Mouse (Mus musculus): ENCODE data around the gene Mad1l1. TPM values are rescaled to one million over a fixed set of nuclear protein-coding genes. Genes with fewer than 3 reads are reported as not detected.
A peak's percentile ranks its signal among the peaks of the same experiment; 100 is the strongest.

Gene Mad1l1
- polyA plus RNA-seq, 1 experiment from 2014 or later, result 20.6 TPM

DNA sequence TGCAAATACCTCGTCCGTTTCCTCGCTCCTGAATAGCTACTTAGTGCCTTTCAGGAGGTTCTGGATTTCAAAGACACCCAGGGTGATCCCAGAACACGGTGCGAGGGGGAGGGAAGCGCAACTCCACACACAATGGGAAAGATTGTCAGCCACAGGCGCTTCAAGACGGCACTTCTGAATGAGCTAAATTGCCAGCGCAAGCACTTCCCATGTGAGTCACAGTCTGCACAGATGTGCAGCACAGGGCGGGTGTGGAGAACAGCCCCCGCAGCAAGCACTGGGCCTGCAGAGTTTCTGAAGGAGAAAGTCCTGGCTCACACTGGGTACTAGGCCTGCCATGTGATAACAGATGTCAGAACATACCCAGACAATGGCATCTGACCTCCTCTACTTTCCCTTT is 127.2 kb downstream of the Mad1l1 start:
- ATAC-seq (replicated peaks; ENCODE audit: insufficient number of reproducible peaks, insufficient read depth, low FRiP score, low read depth), result no peak
- Histone ChIP-seq H3K9ac (no peak overlapping the region), H3K4me3 (no peak overlapping the region), H3K36me3 (no peaks in the 10 kb centered on the region), H3K27me3 (no peaks in the 10 kb centered on the region), H3K27ac (no peak overlapping the region), H3K4me2 (no peak overlapping the region), H3K9me3 (replicated peaks) (no peaks in the 10 kb centered on the region), H3K4me1 (replicated peaks) (peaks cover 13% of the 10 kb centered on the region)
- 72% methylated on average over 11 of the region's 11 CpGs for WGBS

- no peaks in the 10 kb centered on the region for H3K27me3 ChIP-seq
- peaks cover 13% of the 10 kb centered on the region for H3K4me1 ChIP-seq (replicated peaks)
- no peak overlapping the region for H3K4me3 ChIP-seq
- H3K36me3 ChIP-seq, result no peaks in the 10 kb centered on the region
- H3K27ac ChIP-seq, result no peak overlapping the region
- 81% methylated on average over 4 of the region's 4 CpGs for WGBS
- H3K9ac ChIP-seq, result no peak overlapping the region
- H3K9me3 ChIP-seq (replicated peaks), result no peaks in the 10 kb centered on the region
- no peak overlapping the region for H3K4me2 ChIP-seq
- ATAC-seq (replicated peaks; ENCODE audit: insufficient number of reproducible peaks, insufficient read depth, low FRiP score, low read depth), result no peak
These were observed 129.8 kb downstream of the Mad1l1 start for GRCm38 (mm10) chr5:140191539-140191938.

- Histone ChIP-seq H3K27ac (no peak overlapping the region), H3K27me3 (no peaks in the 10 kb centered on the region), H3K9me3 (replicated peaks) (no peaks in the 10 kb centered on the region), H3K4me3 (no peak overlapping the region), H3K4me2 (no peak overlapping the region), H3K4me1 (replicated peaks) (peaks cover 3% of the 10 kb centered on the region; the same call in 1 of the 2 replicates), H3K36me3 (no peaks in the 10 kb centered on the region), H3K9ac (no peak overlapping the region)
- WGBS, result 80% methylated on average over 4 of the region's 4 CpGs
- no peak for ATAC-seq (replicated peaks; ENCODE audit: insufficient number of reproducible peaks, insufficient read depth, low FRiP score, low read depth)
These were observed 135.0 kb downstream of the Mad1l1 start for GRCm38 (mm10) chr5:140186351-140186750.

DNA sequence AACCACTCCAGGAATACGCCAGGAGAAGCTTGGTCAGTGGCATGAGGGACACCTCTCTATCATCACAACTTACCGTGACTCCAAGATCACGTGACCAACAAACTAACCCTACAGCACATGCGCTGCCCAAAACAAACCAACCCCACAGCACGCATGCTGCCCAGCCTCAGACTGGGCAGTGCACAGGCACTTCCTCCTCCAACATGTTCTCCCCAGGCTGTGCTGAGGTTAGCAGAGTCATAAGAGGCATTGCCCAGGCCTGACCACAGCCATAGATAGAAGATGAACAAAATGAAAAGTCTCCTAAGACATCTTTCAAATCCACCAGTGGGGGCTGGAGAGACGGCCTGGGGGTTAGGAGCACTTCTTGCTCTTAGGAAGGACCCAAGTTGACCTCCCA is 135.6 kb downstream of the Mad1l1 start:
- Histone ChIP-seq H3K4me2 (no peak overlapping the region), H3K9me3 (replicated peaks) (no peaks in the 10 kb centered on the region), H3K27me3 (no peaks in the 10 kb centered on the region), H3K36me3 (no peaks in the 10 kb centered on the region), H3K9ac (no peak overlapping the region), H3K4me1 (replicated peaks) (no peaks in the 10 kb centered on the region), H3K27ac (no peak overlapping the region), H3K4me3 (no peak overlapping the region)
- ATAC-seq (replicated peaks; ENCODE audit: insufficient number of reproducible peaks, insufficient read depth, low FRiP score, low read depth), result no peak
- 87% methylated on average over 6 of the region's 6 CpGs for WGBS

- 76% methylated on average over 7 of the region's 7 CpGs for WGBS
- Histone ChIP-seq H3K27ac (no peak overlapping the region), H3K27me3 (no peaks in the 10 kb centered on the region), H3K4me2 (no peak overlapping the region), H3K4me1 (replicated peaks) (peaks cover 6% of the 10 kb centered on the region), H3K9ac (no peak overlapping the region), H3K4me3 (no peak overlapping the region), H3K36me3 (no peaks in the 10 kb centered on the region), H3K9me3 (replicated peaks) (no peaks in the 10 kb centered on the region)
- no peak for ATAC-seq (replicated peaks; ENCODE audit: insufficient number of reproducible peaks, insufficient read depth, low FRiP score, low read depth)
These were observed 138.0 kb downstream of the Mad1l1 start for GRCm38 (mm10) chr5:140183387-140183786.

DNA sequence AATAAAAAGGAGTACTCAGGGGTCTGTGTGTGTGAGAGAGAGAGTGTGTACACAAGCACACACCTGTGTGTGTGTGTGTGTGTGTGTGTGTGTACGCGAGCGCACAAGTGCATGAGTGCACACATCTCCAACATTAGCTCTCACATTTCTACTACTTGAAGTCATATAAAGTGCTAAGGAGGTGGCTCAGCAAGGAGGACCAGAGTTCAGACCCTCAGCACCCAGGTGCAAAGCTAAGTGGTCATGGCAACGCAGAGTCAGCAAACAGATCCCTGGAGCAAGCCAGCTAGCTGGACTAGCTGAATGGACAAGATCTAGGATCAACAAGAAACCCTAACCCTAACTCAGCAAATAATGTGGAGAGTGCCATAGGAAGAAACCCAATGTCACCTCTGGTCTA is 139.0 kb downstream of the Mad1l1 start:
- H3K27ac ChIP-seq, result no peak overlapping the region
- no peaks in the 10 kb centered on the region for H3K9me3 ChIP-seq (replicated peaks)
- H3K9ac ChIP-seq, result no peak overlapping the region
- whole genome bisulfite sequencing, result 97% methylated on average over 4 of the region's 4 CpGs
- H3K4me2 ChIP-seq, result no peak overlapping the region
- no peak for ATAC-seq (replicated peaks; ENCODE audit: insufficient number of reproducible peaks, insufficient read depth, low FRiP score, low read depth)
- H3K27me3 ChIP-seq, result no peaks in the 10 kb centered on the region
- no peak overlapping the region for H3K4me3 ChIP-seq
- H3K36me3 ChIP-seq, result no peaks in the 10 kb centered on the region
- peaks cover 15% of the 10 kb centered on the region for H3K4me1 ChIP-seq (replicated peaks)

DNA sequence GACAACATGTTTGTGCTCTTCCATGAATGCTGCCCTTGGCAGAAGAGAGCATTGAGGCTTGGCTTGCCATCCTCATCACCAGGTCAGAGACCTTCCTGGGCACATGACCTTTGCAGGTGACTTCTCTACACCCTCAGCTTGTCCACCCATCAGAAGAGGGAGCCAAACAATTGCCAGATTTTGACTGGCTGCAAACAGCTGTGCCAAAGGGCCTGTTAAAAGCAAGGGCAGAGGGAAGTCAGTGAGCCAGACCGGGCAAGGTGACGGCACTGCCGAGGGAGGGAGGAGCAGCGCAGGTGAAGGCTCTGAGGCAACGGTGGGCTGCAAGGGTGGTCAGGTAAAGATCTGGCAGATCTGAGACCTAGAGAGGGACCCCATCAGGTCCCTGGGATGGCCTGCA is 141.3 kb downstream of the Mad1l1 start:
- 92% methylated on average over 5 of the region's 5 CpGs for WGBS
- Histone ChIP-seq H3K9me3 (replicated peaks) (no peaks in the 10 kb centered on the region), H3K4me3 (no peak overlapping the region), H3K36me3 (no peaks in the 10 kb centered on the region), H3K27me3 (no peaks in the 10 kb centered on the region), H3K9ac (no peak overlapping the region), H3K4me1 (replicated peaks) (peaks cover 15% of the 10 kb centered on the region), H3K27ac (no peak overlapping the region), H3K4me2 (no peak overlapping the region)
- no peak for ATAC-seq (replicated peaks; ENCODE audit: insufficient number of reproducible peaks, insufficient read depth, low FRiP score, low read depth)

GRCm38 (mm10) chr5:140178058-140178690 is 143.2 kb downstream of the Mad1l1 start:
- no peak overlapping the region for H3K9ac ChIP-seq
- ATAC-seq (replicated peaks; ENCODE audit: insufficient number of reproducible peaks, insufficient read depth, low FRiP score, low read depth), result peak; percentile 70; the same call in 1 of the 2 replicates
- WGBS, result 35% methylated on average over 10 of the region's 10 CpGs

GRCm38 (mm10) chr5:140177582-140177981 is 143.8 kb downstream of the Mad1l1 start:
- Histone ChIP-seq H3K27ac (no peak overlapping the region; the same call in 1 of the 2 replicates), H3K4me3 (no peak overlapping the region), H3K9ac (no peak overlapping the region), H3K27me3 (no peaks in the 10 kb centered on the region), H3K9me3 (replicated peaks) (no peaks in the 10 kb centered on the region), H3K36me3 (no peaks in the 10 kb centered on the region), H3K4me1 (replicated peaks) (peaks cover 15% of the 10 kb centered on the region), H3K4me2 (no peak overlapping the region)
- ATAC-seq (replicated peaks; ENCODE audit: insufficient number of reproducible peaks, insufficient read depth, low FRiP score, low read depth), result no peak
- 82% methylated on average over 8 of the region's 8 CpGs for WGBS

More at GRCm38 (mm10) chr5:140178058-140178690, 143.2 kb downstream of the Mad1l1 start:
- Histone ChIP-seq H3K27me3 (no peaks in the 10 kb centered on the region), H3K9me3 (replicated peaks) (no peaks in the 10 kb centered on the region), H3K4me2 (no peak overlapping the region), H3K4me1 (replicated peaks) (peaks cover 15% of the 10 kb centered on the region), H3K36me3 (no peaks in the 10 kb centered on the region), H3K27ac (peak overlapping the region; percentile 77), H3K4me3 (no peak overlapping the region)

DNA sequence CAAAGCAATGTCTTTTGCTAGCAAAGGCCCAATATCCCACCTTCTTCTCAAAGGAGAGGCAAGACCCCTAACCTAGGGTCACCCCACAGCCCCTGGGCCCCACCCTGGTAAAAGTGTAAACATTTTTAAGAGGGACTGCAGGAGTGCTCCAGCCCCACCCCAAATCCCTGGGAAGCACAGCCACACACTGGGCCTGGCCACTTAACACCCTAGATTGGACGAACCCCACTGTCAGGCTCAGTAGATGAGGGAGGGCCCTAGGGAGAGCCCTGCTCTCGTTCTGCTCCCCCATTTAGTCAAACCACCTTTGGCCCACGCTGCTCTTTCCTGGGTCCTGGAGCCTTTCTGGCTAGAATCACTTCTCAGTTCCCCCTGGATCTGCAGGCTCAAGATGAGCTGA is 145.0 kb downstream of the Mad1l1 start:
- H3K9ac ChIP-seq, result no peak overlapping the region
- no peaks in the 10 kb centered on the region for H3K27me3 ChIP-seq
- H3K9me3 ChIP-seq (replicated peaks), result no peaks in the 10 kb centered on the region
- no peak overlapping the region for H3K4me3 ChIP-seq
- no peak overlapping the region for H3K4me2 ChIP-seq
- no peaks in the 10 kb centered on the region for H3K36me3 ChIP-seq
- 75% methylated on average over 3 of the region's 3 CpGs for WGBS
- no peak for ATAC-seq (replicated peaks; ENCODE audit: insufficient number of reproducible peaks, insufficient read depth, low FRiP score, low read depth)
- H3K27ac ChIP-seq, result no peak overlapping the region
- peaks cover 15% of the 10 kb centered on the region for H3K4me1 ChIP-seq (replicated peaks)

GRCm38 (mm10) chr5:140174814-140175490 is 146.4 kb downstream of the Mad1l1 start:
- H3K27ac ChIP-seq, result no peak overlapping the region
- H3K4me1 ChIP-seq (replicated peaks), result peaks cover 15% of the 10 kb centered on the region
- H3K9ac ChIP-seq, result no peak overlapping the region
- no peaks in the 10 kb centered on the region for H3K27me3 ChIP-seq
- H3K4me3 ChIP-seq, result no peak overlapping the region
- H3K4me2 ChIP-seq, result no peak overlapping the region
- 83% methylated on average over 14 of the region's 14 CpGs for WGBS
- no peaks in the 10 kb centered on the region for H3K36me3 ChIP-seq
- ATAC-seq (replicated peaks; ENCODE audit: insufficient number of reproducible peaks, insufficient read depth, low FRiP score, low read depth), result no peak
- no peaks in the 10 kb centered on the region for H3K9me3 ChIP-seq (replicated peaks)

GRCm38 (mm10) chr5:140174066-140174465 is 147.3 kb downstream of the Mad1l1 start:
- no peak overlapping the region for H3K27ac ChIP-seq
- H3K9me3 ChIP-seq (replicated peaks), result no peaks in the 10 kb centered on the region
- no peaks in the 10 kb centered on the region for H3K27me3 ChIP-seq
- H3K4me2 ChIP-seq, result no peak overlapping the region
- H3K36me3 ChIP-seq, result no peaks in the 10 kb centered on the region
- peaks cover 15% of the 10 kb centered on the region for H3K4me1 ChIP-seq (replicated peaks)
- ATAC-seq (replicated peaks; ENCODE audit: insufficient number of reproducible peaks, insufficient read depth, low FRiP score, low read depth), result no peak
- H3K4me3 ChIP-seq, result no peak overlapping the region
- H3K9ac ChIP-seq, result no peak overlapping the region
- 66% methylated on average over 3 of the region's 3 CpGs for WGBS
